Comparison of ENCODE assay signal across 19 mouse cellular contexts in the genomic region with DNA sequence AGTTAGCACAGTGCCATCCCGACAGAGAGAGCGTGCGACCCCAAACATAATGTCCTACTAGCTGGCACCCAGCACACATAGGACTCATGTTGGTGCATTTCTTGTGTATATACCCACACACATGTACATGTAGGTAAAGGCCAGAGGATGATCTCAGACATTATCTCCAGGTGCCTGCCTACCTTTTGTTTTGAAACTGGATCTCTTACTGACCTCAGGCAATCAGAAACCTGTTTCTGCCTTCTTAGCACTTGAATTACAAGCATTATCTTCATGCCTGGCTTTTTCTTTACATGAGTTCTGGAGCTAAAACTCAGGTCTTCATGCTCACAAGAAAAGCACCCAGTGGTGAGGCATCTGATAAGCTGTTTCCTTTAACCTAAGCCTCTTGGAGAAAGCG.
"Had no signal": no experiment of that assay in that cellular context is flagged by ENCODE, and none has a peak within 500 bp of the region (broad histone marks: within the 10 kb centered on the region; RNA-seq: fewer than 3 reads in every experiment).

No protein-coding gene starts in this region.

- H3K4me3 ChIP-seq: lung, embryonic 15.5 days; midbrain, embryonic 10.5 days; midbrain, embryonic 12.5 days; myocyte; neural tube, embryonic 13.5 days; neural tube, embryonic 15.5 days had no signal

- H3K27ac ChIP-seq: lung, embryonic 15.5 days; midbrain, embryonic 10.5 days; midbrain, embryonic 12.5 days; neural tube, embryonic 13.5 days; neural tube, embryonic 15.5 days had no signal

- DNase-seq: liver, postnatal 0 days; lung, adult 2 months; lung, postnatal 14 days; lung, postnatal 36 days; midbrain, embryonic 14.5 days; retina, postnatal 1 day; right cerebral cortex, adult 18-20 months; right cerebral cortex, postnatal 25 days; right cerebral cortex, postnatal 4 days; spleen, adult 18-20 months; thymus, adult 18-20 months; thymus, postnatal 14 days; thymus, postnatal 36 days had no signal
